Mouse (Mus musculus) gonadal fat pad, adult 2 months (tissue): ENCODE results near the gene Gpr3. TPM values are rescaled to one million over a fixed set of nuclear protein-coding genes. Genes with fewer than 3 reads are reported as not detected.

Experiments
- DNase-seq: peaks from one replicate; pipeline ENCODE4 v3.0.0-alpha.2; 2012; ENCODE audit warnings: low read depth
- polyA plus RNA-seq: library from polyadenylated mRNA; depleted of rRNA; stranded (reverse); fragments of >200 nt; gene quantifications from 2 replicates; pipeline ENCODE4 v1.2.3, GENCODE M21; 2012; rRNA removed

The Gpr3 gene
- polyA plus RNA-seq, 1 experiment: 0.32 TPM

- no peak for DNase-seq
Measured at GRCm38 (mm10) chr4:133170616-133171015, 41.7 kb downstream of the Gpr3 start.

GRCm38 (mm10) chr4:133170056-133170524 lies 42.2 kb downstream of the Gpr3 start:
- no peak for DNase-seq

- no peak for DNase-seq
Measured at GRCm38 (mm10) chr4:133169237-133170055, 42.9 kb downstream of the Gpr3 start.

GRCm38 (mm10) chr4:133166773-133167172 lies 45.6 kb downstream of the Gpr3 start:
- no peak for DNase-seq

- no peak for DNase-seq
Measured at GRCm38 (mm10) chr4:133162196-133162595, 50.1 kb downstream of the Gpr3 start.

GRCm38 (mm10) chr4:133160821-133161220 lies 51.5 kb downstream of the Gpr3 start:
- no peak for DNase-seq

- no peak for DNase-seq
Measured at GRCm38 (mm10) chr4:133160211-133160610, 52.1 kb downstream of the Gpr3 start.

- no peak for DNase-seq
Measured at GRCm38 (mm10) chr4:133159646-133160045, 52.7 kb downstream of the Gpr3 start.

Other genes with a start within 250 kb of the Gpr3 start
- 3.2 and 3.3 TPM in 2 replicates for gene Fgr, start 238.4 kb downstream of the Gpr3 start, polyA plus RNA-seq
- gene Ahdc1, start 201.3 kb downstream of the Gpr3 start, polyA plus RNA-seq: 18.3 and 30.3 TPM in 2 replicates
- gene Wasf2, start 82.0 kb downstream of the Gpr3 start, polyA plus RNA-seq: 47.2 and 62.0 TPM in 2 replicates
- gene Cd164l2, start 405 bp downstream of the Gpr3 start, polyA plus RNA-seq: 8.6 and 21.6 TPM in 2 replicates
- gene Map3k6, start 28.3 kb upstream of the Gpr3 start, polyA plus RNA-seq: 53.6 and 57.0 TPM in 2 replicates
- gene Sytl1, start 50.6 kb upstream of the Gpr3 start, polyA plus RNA-seq: 15.2 and 15.6 TPM in 2 replicates
- 99.7 and 125 TPM in 2 replicates for gene Tmem222, start 65.3 kb upstream of the Gpr3 start, polyA plus RNA-seq
- 31.8 and 40.8 TPM in 2 replicates for gene Wdtc1, start 140.9 kb upstream of the Gpr3 start, polyA plus RNA-seq
- 29.3 and 39.6 TPM in 2 replicates for gene Slc9a1, start 157.2 kb upstream of the Gpr3 start, polyA plus RNA-seq